Mouse (Mus musculus) gastrocnemius, postnatal 25 days (tissue): ENCODE data around the gene Mpp3. TPM values are rescaled to one million over a fixed set of nuclear protein-coding genes. Genes with fewer than 3 reads are reported as not detected.
A peak's percentile ranks its signal among the peaks of the same experiment; 100 is the strongest.

Experiments
- DNase-seq: peaks from one replicate; pipeline ENCODE4 v3.0.0; 2022
- total RNA-seq, 2 experiments: library from RNA; stranded (reverse); gene quantifications; 1 replicate in 1 of 2; 2 replicates in 1 of 2; pipeline ENCODE4 v1.2.3; 2021

Gene Mpp3
- total RNA-seq, 2 experiments from 2014 or later, result 17.6 to 29.5 TPM

- DNase-seq, result no peak
Measured at GRCm38 (mm10) chr11:102039487-102040137, 11.4 kb upstream of the Mpp3 start.

GRCm38 (mm10) chr11:102037789-102038188 is 9.5 kb upstream of the Mpp3 start:
- no peak for DNase-seq

GRCm38 (mm10) chr11:102036336-102036735 is 8.1 kb upstream of the Mpp3 start:
- no peak for DNase-seq

- DNase-seq, result no peak
Measured at GRCm38 (mm10) chr11:102035456-102035960, 7.2 kb upstream of the Mpp3 start.

- DNase-seq, result no peak
Measured at GRCm38 (mm10) chr11:102034887-102035286, 6.6 kb upstream of the Mpp3 start.

GRCm38 (mm10) chr11:102033055-102033591 is 4.9 kb upstream of the Mpp3 start:
- DNase-seq, result no peak

- no peak for DNase-seq
Measured at GRCm38 (mm10) chr11:102031149-102031548, 2.9 kb upstream of the Mpp3 start.

- DNase-seq, result no peak
Measured at GRCm38 (mm10) chr11:102029966-102030365, 1.7 kb upstream of the Mpp3 start.

- DNase-seq, result no peak
Measured at GRCm38 (mm10) chr11:102029304-102029703, 1.0 kb upstream of the Mpp3 start.

- no peak for DNase-seq
Measured at GRCm38 (mm10) chr11:102027361-102028017, 772 bp downstream of the Mpp3 start.

- peak; percentile 65 for DNase-seq
Measured at GRCm38 (mm10) chr11:102026694-102027360, 1.4 kb downstream of the Mpp3 start.

- DNase-seq, result no peak
Measured at GRCm38 (mm10) chr11:102025991-102026660, 2.1 kb downstream of the Mpp3 start.

- no peak for DNase-seq
Measured at GRCm38 (mm10) chr11:102025354-102025753, 2.9 kb downstream of the Mpp3 start.

GRCm38 (mm10) chr11:102024875-102025274 is 3.4 kb downstream of the Mpp3 start:
- DNase-seq, result no peak

- DNase-seq, result peak; percentile 81
Measured at GRCm38 (mm10) chr11:102024084-102024758, 4.0 kb downstream of the Mpp3 start.

- no peak for DNase-seq
Measured at GRCm38 (mm10) chr11:102023406-102023805, 4.9 kb downstream of the Mpp3 start.

GRCm38 (mm10) chr11:102021196-102021595 is 7.1 kb downstream of the Mpp3 start:
- DNase-seq, result no peak

GRCm38 (mm10) chr11:102019736-102020135 is 8.5 kb downstream of the Mpp3 start:
- no peak for DNase-seq

GRCm38 (mm10) chr11:102016136-102016535 is 12.1 kb downstream of the Mpp3 start:
- peak; percentile 51 for DNase-seq

GRCm38 (mm10) chr11:102015472-102015871 is 12.8 kb downstream of the Mpp3 start:
- no peak for DNase-seq

GRCm38 (mm10) chr11:102013201-102013600 is 15.1 kb downstream of the Mpp3 start:
- no peak for DNase-seq

GRCm38 (mm10) chr11:102011510-102011909 is 16.8 kb downstream of the Mpp3 start:
- no peak for DNase-seq
